Mouse (Mus musculus) forebrain, embryonic 16.5 days (tissue): ENCODE results near the gene Proser2. TPM values are rescaled to one million over a fixed set of nuclear protein-coding genes. Genes with fewer than 3 reads are reported as not detected.

ENCODE experiments used
- polyA plus RNA-seq: library from polyadenylated mRNA; unstranded; fragments of >200 nt; fragmentation: Nextera tagmentation; extraction: Ambion mirVana; gene quantifications from 2 replicates; pipeline ENCODE4 v1.2.1, GENCODE M21; 2015

Gene Proser2
- polyA plus RNA-seq, 1 experiment from 2014 or later = 4.0 TPM

Other genes with a start within 250 kb of the Proser2 start
- gene Sec61a2, start 234.8 kb downstream of the Proser2 start, polyA plus RNA-seq = 94.8 and 112 TPM in 2 replicates
- 4.8 and 7.6 TPM in 2 replicates for gene Dhtkd1, start 187.4 kb downstream of the Proser2 start, polyA plus RNA-seq
- gene Upf2, start 178.7 kb downstream of the Proser2 start, polyA plus RNA-seq = 8.9 and 9.4 TPM in 2 replicates
- gene Echdc3, start 82.8 kb upstream of the Proser2 start, polyA plus RNA-seq = 0.51 and 0.82 TPM in 2 replicates
- gene Usp6nl, start 192.5 kb upstream of the Proser2 start, polyA plus RNA-seq = 7.6 and 7.8 TPM in 2 replicates